Mouse (Mus musculus): ENCODE measurements around the gene Iffo1. TPM values are rescaled to one million over a fixed set of nuclear protein-coding genes. Genes with fewer than 3 reads are reported as not detected.
A peak's percentile ranks its signal among the peaks of the same experiment; 100 is the strongest.

Iffo1 gene
- polyA plus RNA-seq (2012; rRNA removed) = 90.4 and 94.6 TPM in 2 replicates

GRCm38 (mm10) chr6:125145001-125145400, at the start of gene Iffo1:
TSS of gene Iffo1 (plus strand) at chr6:125145241.
- peak; percentile 92 for DNase-seq
- under 1% methylated on average over 16 of the region's 16 CpGs for WGBS
- H3K4me1 ChIP-seq (replicated peaks; ENCODE audit: control insufficient read depth, insufficient read depth, low read length) = peaks cover 26% of the 10 kb centered on the region

GRCm38 (mm10) chr6:125095391-125096278, 49.4 kb upstream of the Iffo1 start, which contains the start of gene Chd4:
TSS of gene Chd4 (plus strand) at chr6:125095981.
- peak; percentile 93 for DNase-seq
- 5% methylated on average over 38 of the region's 45 CpGs for WGBS
- Histone ChIP-seq H3K27me3 (ENCODE audit: control insufficient read depth, insufficient read depth, low read length) (no peaks in the 10 kb centered on the region), H3K4me1 (replicated peaks; ENCODE audit: control insufficient read depth, insufficient read depth, low read length) (peaks cover 44% of the 10 kb centered on the region), H3K4me3 (ENCODE audit: control insufficient read depth, insufficient read depth, low read length) (peak within 1 kb of the TSS; percentile 96), H3K27ac (ENCODE audit: control insufficient read depth, insufficient read depth, low read length) (peak within 1 kb of the TSS; percentile 77), H3K36me3 (ENCODE audit: control insufficient read depth, insufficient read depth, low read length) (peaks cover 5% of the 10 kb centered on the region)
- TF ChIP-seq POLR2A (IDR thresholded peaks at IDR 0.05; ENCODE audit: control insufficient read depth, extremely low read depth, insufficient read depth, low read length, poor library complexity) (peak; percentile 52; the same call in 1 of the 2 replicates), CTCF (IDR thresholded peaks at IDR 0.05; ENCODE audit: borderline replicate concordance, control insufficient read depth, extremely low read depth, insufficient read depth, low read length, poor library complexity) (no peak)

More at GRCm38 (mm10) chr6:125145001-125145400, at the start of gene Iffo1:
- peak within 1 kb of the TSS; percentile 95 for H3K4me3 ChIP-seq (ENCODE audit: control insufficient read depth, insufficient read depth, low read length)
- peaks cover 18% of the 10 kb centered on the region for H3K36me3 ChIP-seq (ENCODE audit: control insufficient read depth, insufficient read depth, low read length)
- TF ChIP-seq CTCF (IDR thresholded peaks at IDR 0.05; ENCODE audit: borderline replicate concordance, control insufficient read depth, extremely low read depth, insufficient read depth, low read length, poor library complexity) = no peak; the same call in 1 of the 2 replicates
- 0 out of 2 replicates have a peak, but pooled peaks have one; percentile 55 for TF ChIP-seq POLR2A (IDR thresholded peaks at IDR 0.05; ENCODE audit: control insufficient read depth, extremely low read depth, insufficient read depth, low read length, poor library complexity)
- H3K27ac ChIP-seq (ENCODE audit: control insufficient read depth, insufficient read depth, low read length) = peak within 1 kb of the TSS; percentile 13; the same call in 1 of the 2 replicates
- H3K27me3 ChIP-seq (ENCODE audit: control insufficient read depth, insufficient read depth, low read length) = no peaks in the 10 kb centered on the region

GRCm38 (mm10) chr6:125096279-125096596, 48.8 kb upstream of the Iffo1 start:
- H3K4me1 ChIP-seq (replicated peaks; ENCODE audit: control insufficient read depth, insufficient read depth, low read length) = peaks cover 45% of the 10 kb centered on the region
- peak overlapping the region; percentile 77 for H3K27ac ChIP-seq (ENCODE audit: control insufficient read depth, insufficient read depth, low read length)
- 2% methylated on average over 24 of the region's 32 CpGs for WGBS
- H3K4me3 ChIP-seq (ENCODE audit: control insufficient read depth, insufficient read depth, low read length) = peak overlapping the region; percentile 96
- DNase-seq = no peak
- TF ChIP-seq CTCF (IDR thresholded peaks at IDR 0.05; ENCODE audit: borderline replicate concordance, control insufficient read depth, extremely low read depth, insufficient read depth, low read length, poor library complexity) (no peak), POLR2A (IDR thresholded peaks at IDR 0.05; ENCODE audit: control insufficient read depth, extremely low read depth, insufficient read depth, low read length, poor library complexity) (no peak)
- no peaks in the 10 kb centered on the region for H3K27me3 ChIP-seq (ENCODE audit: control insufficient read depth, insufficient read depth, low read length)
- peaks cover 11% of the 10 kb centered on the region for H3K36me3 ChIP-seq (ENCODE audit: control insufficient read depth, insufficient read depth, low read length)

- Histone ChIP-seq H3K4me3 (ENCODE audit: control insufficient read depth, insufficient read depth, low read length) (peak overlapping the region; percentile 96), H3K27ac (ENCODE audit: control insufficient read depth, insufficient read depth, low read length) (peak overlapping the region; percentile 77), H3K27me3 (ENCODE audit: control insufficient read depth, insufficient read depth, low read length) (no peaks in the 10 kb centered on the region), H3K4me1 (replicated peaks; ENCODE audit: control insufficient read depth, insufficient read depth, low read length) (peaks cover 42% of the 10 kb centered on the region), H3K36me3 (ENCODE audit: control insufficient read depth, insufficient read depth, low read length) (peaks cover 16% of the 10 kb centered on the region)
- peak; percentile 69 for DNase-seq
- TF ChIP-seq POLR2A (IDR thresholded peaks at IDR 0.05; ENCODE audit: control insufficient read depth, extremely low read depth, insufficient read depth, low read length, poor library complexity) = peak; percentile 48; the same call in 1 of the 2 replicates
- no peak for TF ChIP-seq CTCF (IDR thresholded peaks at IDR 0.05; ENCODE audit: borderline replicate concordance, control insufficient read depth, extremely low read depth, insufficient read depth, low read length, poor library complexity)
- under 1% methylated on average over 43 of the region's 44 CpGs for WGBS
Observed at GRCm38 (mm10) chr6:125096597-125097345, 48.3 kb upstream of the Iffo1 start.

GRCm38 (mm10) chr6:125097346-125097689, 47.7 kb upstream of the Iffo1 start:
- TF ChIP-seq POLR2A (IDR thresholded peaks at IDR 0.05; ENCODE audit: control insufficient read depth, extremely low read depth, insufficient read depth, low read length, poor library complexity) (0 out of 2 replicates have a peak, but pooled peaks have one; percentile 24), CTCF (IDR thresholded peaks at IDR 0.05; ENCODE audit: borderline replicate concordance, control insufficient read depth, extremely low read depth, insufficient read depth, low read length, poor library complexity) (no peak)
- Histone ChIP-seq H3K36me3 (ENCODE audit: control insufficient read depth, insufficient read depth, low read length) (peaks cover 22% of the 10 kb centered on the region), H3K4me1 (replicated peaks; ENCODE audit: control insufficient read depth, insufficient read depth, low read length) (peaks cover 41% of the 10 kb centered on the region), H3K27ac (ENCODE audit: control insufficient read depth, insufficient read depth, low read length) (peak overlapping the region; percentile 77), H3K27me3 (ENCODE audit: control insufficient read depth, insufficient read depth, low read length) (no peaks in the 10 kb centered on the region), H3K4me3 (ENCODE audit: control insufficient read depth, insufficient read depth, low read length) (peak overlapping the region; percentile 96)
- WGBS = 1% methylated on average over 12 of the region's 12 CpGs
- DNase-seq = no peak

DNA sequence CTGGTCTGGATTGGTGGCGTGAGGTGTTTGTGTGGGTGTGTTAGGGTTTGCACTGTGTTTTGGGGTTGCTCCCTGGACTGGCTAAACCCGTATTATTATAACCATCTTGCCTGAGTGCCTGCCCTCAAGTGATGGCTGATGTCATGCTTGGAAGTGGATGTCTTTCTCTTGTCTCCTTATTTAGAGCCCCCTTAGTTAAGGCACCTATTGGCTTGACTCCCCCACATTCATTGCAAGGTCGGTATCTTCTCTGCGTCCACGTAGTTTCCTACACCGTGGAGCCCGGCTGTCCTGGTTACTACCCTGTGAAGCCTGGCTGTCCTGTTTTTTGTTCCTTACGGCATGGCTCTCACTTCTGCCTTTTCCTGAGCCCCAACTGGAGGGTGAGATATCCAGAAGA, 47.1 kb upstream of the Iffo1 start:
- peaks cover 36% of the 10 kb centered on the region for H3K4me1 ChIP-seq (replicated peaks; ENCODE audit: control insufficient read depth, insufficient read depth, low read length)
- H3K27me3 ChIP-seq (ENCODE audit: control insufficient read depth, insufficient read depth, low read length) = no peaks in the 10 kb centered on the region
- WGBS = 43% methylated on average over 8 of the region's 8 CpGs
- H3K4me3 ChIP-seq (ENCODE audit: control insufficient read depth, insufficient read depth, low read length) = peak overlapping the region; percentile 96
- H3K36me3 ChIP-seq (ENCODE audit: control insufficient read depth, insufficient read depth, low read length) = peaks cover 28% of the 10 kb centered on the region
- no peak for TF ChIP-seq POLR2A (IDR thresholded peaks at IDR 0.05; ENCODE audit: control insufficient read depth, extremely low read depth, insufficient read depth, low read length, poor library complexity)
- TF ChIP-seq CTCF (IDR thresholded peaks at IDR 0.05; ENCODE audit: borderline replicate concordance, control insufficient read depth, extremely low read depth, insufficient read depth, low read length, poor library complexity) = no peak
- H3K27ac ChIP-seq (ENCODE audit: control insufficient read depth, insufficient read depth, low read length) = peak overlapping the region; percentile 77
- no peak for DNase-seq

Measured in thymus, adult 2 months (tissue).